ENCODE assay signal across 8 mouse cellular contexts in genomic region chrX:36597707-36598389, GRCm38 (mm10). TPM values are rescaled to one million over a fixed set of nuclear protein-coding genes. Genes with fewer than 3 reads are reported as not detected.
DNase-seq lines count a peak whose midpoint lies in the region; ATAC-seq and TF ChIP-seq lines count a peak whose summit lies in the region.

Gene Pgrmc1, plus strand, starts transcription at chrX:36598206.

- peaks cover 6% of the 10 kb centered on the region; the same call in 1 of the 2 replicates for H3K9me3 ChIP-seq in embryonic facial prominence, embryonic 10.5 days
- no peaks in the 10 kb centered on the region for H3K9me3 ChIP-seq in intestine, postnatal 0 days (ENCODE audit: control insufficient read depth)
- H3K9me3 ChIP-seq in midbrain, embryonic 10.5 days (replicated peaks) = no peaks in the 10 kb centered on the region; the same call in 1 of the 2 replicates

- peaks cover 16% of the 10 kb centered on the region for H3K36me3 ChIP-seq in embryonic facial prominence, embryonic 10.5 days (replicated peaks)
- H3K36me3 ChIP-seq in intestine, postnatal 0 days (ENCODE audit: control insufficient read depth, insufficient read depth) = no peaks in the 10 kb centered on the region
- H3K36me3 ChIP-seq in midbrain, embryonic 10.5 days = peaks cover 18% of the 10 kb centered on the region

- no peak for TF ChIP-seq CTCF in intestine, postnatal 0 days (IDR thresholded peaks at IDR 0.05; ENCODE audit: low read depth)

- peak within 1 kb of the TSS; percentile 95 for H3K27ac ChIP-seq in embryonic facial prominence, embryonic 10.5 days (replicated peaks)
- H3K27ac ChIP-seq in intestine, postnatal 0 days (ENCODE audit: low read depth, low read length) = peak within 1 kb of the TSS; percentile 78
- peak within 1 kb of the TSS; percentile 93 for H3K27ac ChIP-seq in midbrain, embryonic 10.5 days (replicated peaks)

- peak; percentile 93 for DNase-seq in adrenal gland, postnatal 14 days
- peak; percentile 87 for DNase-seq in embryonic facial prominence, embryonic 10.5 days (ENCODE audit: low spot score)
- DNase-seq in gonadal fat pad, adult 2 months (ENCODE audit: low read depth) = no peak
- peak; percentile 78 to 81 for DNase-seq in left cerebral cortex, postnatal 36 days (ENCODE audit: low spot score in 2 of 2)
- DNase-seq in midbrain, embryonic 10.5 days (ENCODE audit: low spot score) = peak; percentile 80
- DNase-seq in right cerebral cortex, postnatal 36 days (ENCODE audit: low spot score in 2 of 2) = peak; percentile 61 to 71
- DNase-seq in urinary bladder, postnatal 4 days (ENCODE audit: low spot score in 2 of 2) = peak; percentile 77 to 86

- peak; percentile 93 for ATAC-seq in intestine, postnatal 0 days

- no peaks in the 10 kb centered on the region for H3K27me3 ChIP-seq in embryonic facial prominence, embryonic 10.5 days (replicated peaks; ENCODE audit: low read depth, poor library complexity, severe bottlenecking)
- H3K27me3 ChIP-seq in intestine, postnatal 0 days (replicated peaks; ENCODE audit: control insufficient read depth, insufficient read depth, low read length) = no peaks in the 10 kb centered on the region
- H3K27me3 ChIP-seq in midbrain, embryonic 10.5 days (ENCODE audit: low read depth, poor library complexity, severe bottlenecking) = no peaks in the 10 kb centered on the region

- peak within 1 kb of the TSS; percentile 74 for H3K9ac ChIP-seq in intestine, postnatal 0 days (ENCODE audit: low read depth, low read length)

- H3K4me1 ChIP-seq in embryonic facial prominence, embryonic 10.5 days = peaks cover 3% of the 10 kb centered on the region; the same call in 1 of the 2 replicates
- H3K4me1 ChIP-seq in intestine, postnatal 0 days (replicated peaks; ENCODE audit: control insufficient read depth, insufficient read depth, low read length) = no peaks in the 10 kb centered on the region
- peaks cover 10% of the 10 kb centered on the region for H3K4me1 ChIP-seq in midbrain, embryonic 10.5 days

- peak within 1 kb of the TSS; percentile 76 for H3K4me3 ChIP-seq in embryonic facial prominence, embryonic 10.5 days
- peak within 1 kb of the TSS; percentile 63 for H3K4me3 ChIP-seq in intestine, postnatal 0 days (ENCODE audit: low read depth, low read length)
- H3K4me3 ChIP-seq in midbrain, embryonic 10.5 days = peak within 1 kb of the TSS; percentile 72

- intact Hi-C loops in left cerebral cortex, postnatal 36 days (cut with DNase I) = no loop called here

- peak within 1 kb of the TSS; percentile 62 for H3K4me2 ChIP-seq in intestine, postnatal 0 days (replicated peaks; ENCODE audit: low read depth)

- WGBS in embryonic facial prominence, embryonic 10.5 days = 13% methylated on average over 45 of the region's 45 CpGs
- 20% methylated on average over 32 of the region's 45 CpGs for WGBS in intestine, postnatal 0 days
- 23% methylated on average over 39 of the region's 45 CpGs for WGBS in midbrain, embryonic 10.5 days

RNA-seq across cellular contexts. Expression of gene Pgrmc1, which starts in this region (rescaled TPM):
- 258 and 317 TPM in 2 replicates for total RNA-seq in adrenal gland, postnatal 14 days (2021)
- 328 and 337 TPM in 2 replicates for polyA plus RNA-seq in embryonic facial prominence, embryonic 10.5 days (2016; fragmentation: Nextera tagmentation; extraction: Ambion mirVana)
- 255 and 345 TPM in 2 replicates for polyA plus RNA-seq in gonadal fat pad, adult 2 months (2012; rRNA removed)
- polyA plus RNA-seq in intestine, postnatal 0 days (2015; fragmentation: Nextera tagmentation; extraction: Ambion mirVana) = 230 and 233 TPM in 2 replicates
- 100 to 1,000 TPM; 279 to 291 TPM for total RNA-seq in left cerebral cortex, postnatal 36 days (2021)
- polyA plus RNA-seq in midbrain, embryonic 10.5 days (2016; fragmentation: Nextera tagmentation; extraction: Ambion mirVana) = 327 and 360 TPM in 2 replicates
